Mouse (Mus musculus): ENCODE results near the gene Spata31d1c. TPM values are rescaled to one million over a fixed set of nuclear protein-coding genes. Genes with fewer than 3 reads are reported as not detected.

The Spata31d1c gene
- not detected in 2 replicates for polyA plus RNA-seq (2015; fragmentation: Nextera tagmentation; extraction: Ambion mirVana)

GRCm38 (mm10) chr13:65032758-65033157 lies at the start of gene Spata31d1c:
Gene Spata31d1c, plus strand, starts transcription at chr13:65033058.
- no peak within 1 kb of the TSS for H3K4me3 ChIP-seq
- no peak within 1 kb of the TSS for H3K27ac ChIP-seq
- no peaks in the 10 kb centered on the region for H3K36me3 ChIP-seq
- no peak within 1 kb of the TSS for H3K4me2 ChIP-seq
- no peak for ATAC-seq (replicated peaks; ENCODE audit: insufficient number of reproducible peaks, insufficient read depth, low FRiP score, low read depth)
- no peak within 1 kb of the TSS for H3K9ac ChIP-seq
- H3K9me3 ChIP-seq (replicated peaks) = no peaks in the 10 kb centered on the region
- no peaks in the 10 kb centered on the region for H3K4me1 ChIP-seq (replicated peaks)
- no peaks in the 10 kb centered on the region for H3K27me3 ChIP-seq

GRCm38 (mm10) chr13:64988828-64989227 lies 44.0 kb upstream of the Spata31d1c start:
- no peak for ATAC-seq (replicated peaks; ENCODE audit: insufficient number of reproducible peaks, insufficient read depth, low FRiP score, low read depth)

DNA sequence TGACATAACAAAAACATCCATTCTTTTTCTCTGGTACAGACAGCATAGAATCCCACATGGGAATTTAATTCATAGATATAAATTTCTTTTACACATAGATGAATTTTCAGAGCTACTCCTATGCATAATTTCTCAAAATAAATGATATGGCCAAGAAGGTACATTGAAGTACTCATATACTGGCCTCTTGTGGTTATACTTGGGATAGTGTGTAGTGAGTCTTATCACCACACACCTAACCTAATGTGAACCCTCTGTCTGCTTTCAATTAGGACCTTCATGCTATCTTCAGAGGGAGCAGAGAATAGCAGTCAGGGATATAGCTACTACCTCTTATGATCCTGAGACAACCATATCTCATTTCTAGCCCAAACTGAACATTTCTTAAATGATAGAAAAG lies 27.4 kb upstream of the Spata31d1c start:
- Histone ChIP-seq H3K27ac (no peak overlapping the region), H3K9ac (no peak overlapping the region), H3K4me3 (no peak overlapping the region), H3K36me3 (no peaks in the 10 kb centered on the region), H3K9me3 (replicated peaks) (no peaks in the 10 kb centered on the region), H3K27me3 (no peaks in the 10 kb centered on the region), H3K4me2 (no peak overlapping the region), H3K4me1 (replicated peaks) (no peaks in the 10 kb centered on the region)
- no peak for ATAC-seq (replicated peaks; ENCODE audit: insufficient number of reproducible peaks, insufficient read depth, low FRiP score, low read depth)

More at GRCm38 (mm10) chr13:64988828-64989227, 44.0 kb upstream of the Spata31d1c start:
- Histone ChIP-seq H3K4me2 (no peak overlapping the region), H3K4me3 (no peak overlapping the region), H3K9me3 (replicated peaks) (no peaks in the 10 kb centered on the region), H3K27ac (no peak overlapping the region), H3K9ac (no peak overlapping the region), H3K36me3 (no peaks in the 10 kb centered on the region), H3K27me3 (no peaks in the 10 kb centered on the region), H3K4me1 (replicated peaks) (no peaks in the 10 kb centered on the region)

- Histone ChIP-seq H3K36me3 (no peaks in the 10 kb centered on the region), H3K27ac (no peak overlapping the region), H3K9me3 (replicated peaks) (no peaks in the 10 kb centered on the region), H3K27me3 (no peaks in the 10 kb centered on the region), H3K4me1 (replicated peaks) (no peaks in the 10 kb centered on the region), H3K4me2 (no peak overlapping the region), H3K9ac (no peak overlapping the region), H3K4me3 (no peak overlapping the region)
- WGBS = 72% methylated on average over 1 of the region's 1 CpGs
- ATAC-seq (replicated peaks; ENCODE audit: insufficient number of reproducible peaks, insufficient read depth, low FRiP score, low read depth) = no peak
These were observed 26.1 kb upstream of the Spata31d1c start for GRCm38 (mm10) chr13:65006760-65007159.

GRCm38 (mm10) chr13:65007971-65008370 lies 24.9 kb upstream of the Spata31d1c start:
- Histone ChIP-seq H3K27me3 (no peaks in the 10 kb centered on the region), H3K4me1 (replicated peaks) (no peaks in the 10 kb centered on the region), H3K27ac (no peak overlapping the region), H3K4me3 (no peak overlapping the region), H3K9me3 (replicated peaks) (no peaks in the 10 kb centered on the region), H3K36me3 (no peaks in the 10 kb centered on the region), H3K4me2 (no peak overlapping the region), H3K9ac (no peak overlapping the region)
- 64% methylated on average over 1 of the region's 1 CpGs for WGBS
- ATAC-seq (replicated peaks; ENCODE audit: insufficient number of reproducible peaks, insufficient read depth, low FRiP score, low read depth) = no peak

GRCm38 (mm10) chr13:65011052-65011738 lies 21.7 kb upstream of the Spata31d1c start:
- Histone ChIP-seq H3K36me3 (no peaks in the 10 kb centered on the region), H3K27me3 (no peaks in the 10 kb centered on the region), H3K4me2 (no peak overlapping the region), H3K4me1 (replicated peaks) (no peaks in the 10 kb centered on the region), H3K9me3 (replicated peaks) (no peaks in the 10 kb centered on the region), H3K27ac (no peak overlapping the region), H3K4me3 (no peak overlapping the region), H3K9ac (no peak overlapping the region)
- WGBS = 67% methylated on average over 4 of the region's 4 CpGs
- ATAC-seq (replicated peaks; ENCODE audit: insufficient number of reproducible peaks, insufficient read depth, low FRiP score, low read depth) = no peak

DNA sequence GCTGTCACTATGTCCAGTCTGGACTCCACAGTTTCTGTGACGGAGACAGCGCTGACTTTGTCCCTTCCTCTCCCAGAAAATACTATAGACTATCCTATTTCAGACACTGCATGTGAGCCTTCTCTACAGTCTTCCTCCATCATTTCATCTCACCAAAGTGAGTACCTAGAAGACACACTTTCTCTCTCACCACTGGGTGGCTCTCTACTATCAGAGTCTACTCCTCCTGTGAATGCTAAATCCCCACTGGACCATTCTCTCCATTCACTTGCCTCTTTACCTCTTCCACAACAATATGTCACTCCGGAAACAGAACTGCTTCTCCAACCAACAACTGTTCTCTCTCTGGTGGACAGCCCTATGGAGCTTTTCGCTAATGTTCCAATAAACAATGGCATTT lies 2.2 kb downstream of the Spata31d1c start:
- ATAC-seq (replicated peaks; ENCODE audit: insufficient number of reproducible peaks, insufficient read depth, low FRiP score, low read depth) = no peak
- Histone ChIP-seq H3K9ac (no peak overlapping the region), H3K27me3 (no peaks in the 10 kb centered on the region), H3K4me3 (no peak overlapping the region), H3K4me2 (no peak overlapping the region), H3K4me1 (replicated peaks) (no peaks in the 10 kb centered on the region), H3K27ac (no peak overlapping the region), H3K36me3 (no peaks in the 10 kb centered on the region), H3K9me3 (replicated peaks) (no peaks in the 10 kb centered on the region)
- 60% methylated on average over 4 of the region's 4 CpGs for WGBS

GRCm38 (mm10) chr13:65052660-65053059 lies 19.8 kb downstream of the Spata31d1c start, which contains the start of gene Prss47:
Gene Prss47, minus strand, starts transcription at chr13:65052760.
- ATAC-seq (replicated peaks; ENCODE audit: insufficient number of reproducible peaks, insufficient read depth, low FRiP score, low read depth) = no peak
- H3K9me3 ChIP-seq (replicated peaks) = no peaks in the 10 kb centered on the region; the same call in 1 of the 2 replicates
- no peaks in the 10 kb centered on the region for H3K36me3 ChIP-seq
- H3K4me3 ChIP-seq = no peak within 1 kb of the TSS
- no peak within 1 kb of the TSS for H3K4me2 ChIP-seq
- WGBS = 78% methylated on average over 9 of the region's 9 CpGs
- H3K27me3 ChIP-seq = no peaks in the 10 kb centered on the region
- no peaks in the 10 kb centered on the region for H3K4me1 ChIP-seq (replicated peaks)
- H3K27ac ChIP-seq = no peak within 1 kb of the TSS
- no peak within 1 kb of the TSS for H3K9ac ChIP-seq

- ATAC-seq (replicated peaks; ENCODE audit: insufficient number of reproducible peaks, insufficient read depth, low FRiP score, low read depth) = no peak
- Histone ChIP-seq H3K9me3 (replicated peaks) (no peaks in the 10 kb centered on the region), H3K9ac (no peak overlapping the region), H3K27me3 (no peaks in the 10 kb centered on the region), H3K36me3 (peaks cover 35% of the 10 kb centered on the region), H3K4me1 (replicated peaks) (no peaks in the 10 kb centered on the region), H3K27ac (no peak overlapping the region), H3K4me3 (no peak overlapping the region), H3K4me2 (no peak overlapping the region)
- WGBS = 82% methylated on average over 2 of the region's 2 CpGs
These were observed 37.1 kb downstream of the Spata31d1c start for GRCm38 (mm10) chr13:65069969-65070368.

Other genes with a start within 250 kb of the Spata31d1c start
- gene Cntnap3, start 129.1 kb upstream of the Spata31d1c start, polyA plus RNA-seq (2015; fragmentation: Nextera tagmentation; extraction: Ambion mirVana) = 0.03 and 0.04 TPM in 2 replicates
- gene Spata31, start 115.7 kb upstream of the Spata31d1c start, polyA plus RNA-seq (2015; fragmentation: Nextera tagmentation; extraction: Ambion mirVana) = not detected in 2 replicates
- gene Prss47, start 19.7 kb downstream of the Spata31d1c start, polyA plus RNA-seq (2015; fragmentation: Nextera tagmentation; extraction: Ambion mirVana) = not detected in 2 replicates
- gene Mfsd14b, start 79.9 kb downstream of the Spata31d1c start, polyA plus RNA-seq (2015; fragmentation: Nextera tagmentation; extraction: Ambion mirVana) = 36.5 and 38.4 TPM in 2 replicates
- not detected in 2 replicates for gene Olfr465-ps1, start 105.0 kb downstream of the Spata31d1c start, polyA plus RNA-seq (2015; fragmentation: Nextera tagmentation; extraction: Ambion mirVana)
- gene Olfr466, start 117.2 kb downstream of the Spata31d1c start, polyA plus RNA-seq (2015; fragmentation: Nextera tagmentation; extraction: Ambion mirVana) = not detected in 2 replicates
- not detected in 2 replicates for gene Nlrp4f, start 172.9 kb downstream of the Spata31d1c start, polyA plus RNA-seq (2015; fragmentation: Nextera tagmentation; extraction: Ambion mirVana)
- gene Gm10775, start 226.5 kb downstream of the Spata31d1c start, polyA plus RNA-seq (2015; fragmentation: Nextera tagmentation; extraction: Ambion mirVana) = not detected in 2 replicates
- 8.5 and 9.0 TPM in 2 replicates for gene Zfp369, start 245.8 kb downstream of the Spata31d1c start, polyA plus RNA-seq (2015; fragmentation: Nextera tagmentation; extraction: Ambion mirVana)